Mouse (Mus musculus) forebrain, embryonic 16.5 days (tissue): ENCODE measurements around the gene Bnc2. TPM values are rescaled to one million over a fixed set of nuclear protein-coding genes. Genes with fewer than 3 reads are reported as not detected.

ENCODE experiments used
- ATAC-seq: fragments of 200-750 bp; cut with Nextera tagmentation; 2 replicates; pipeline ENCODE4 v1.8.0; 2017; ENCODE audit warnings: mild to moderate bottlenecking, moderate library complexity
- H3K27ac ChIP-seq: fragments of 300-500 bp; sonication (generic); 2 replicates; pipeline ENCODE4 v1.5.1; 2014; ENCODE audit warnings: low read length, control low read depth
- H3K27me3 ChIP-seq: fragments of 300-500 bp; sonication (generic); replicated peaks from 2 replicates; pipeline ENCODE4 v1.6.1; 2014; ENCODE audit warnings: low read length; ENCODE audit not compliant: control insufficient read depth, insufficient read depth
- H3K36me3 ChIP-seq: fragments of 300-500 bp; sonication (generic); 2 replicates; pipeline ENCODE4 v1.6.1; 2014; ENCODE audit not compliant: control insufficient read depth, insufficient read depth
- H3K4me1 ChIP-seq: fragments of 300-500 bp; sonication (generic); replicated peaks from 2 replicates; pipeline ENCODE4 v1.6.1; 2014; ENCODE audit warnings: low read length; ENCODE audit not compliant: control insufficient read depth, insufficient read depth
- H3K4me2 ChIP-seq: fragments of 300-500 bp; sonication (generic); 2 replicates; pipeline ENCODE4 v1.6.1; 2014; ENCODE audit warnings: mild to moderate bottlenecking, low read length, control low read depth
- H3K4me3 ChIP-seq: fragments of 300-500 bp; sonication (generic); replicated peaks from 2 replicates; pipeline ENCODE4 v1.5.1; 2014; ENCODE audit warnings: mild to moderate bottlenecking, low read length, control low read depth
- H3K9ac ChIP-seq: fragments of 300-500 bp; sonication (generic); replicated peaks from 2 replicates; pipeline ENCODE4 v1.6.1; 2014; ENCODE audit warnings: low read depth, low read length, control low read depth
- H3K9me3 ChIP-seq: fragments of 300-500 bp; sonication (generic); 2 replicates; pipeline ENCODE4 v1.6.1; 2016; ENCODE audit warnings: low read length; ENCODE audit not compliant: control insufficient read depth
- WGBS: fragments of 180-500 bp; shearing (Covaris S2); extraction: QIAGEN DNeasy Blood & Tissue Kit; methylation state at CpG from one replicate; pipeline ENCODE4 v1.1.7; 2014; 5-methylcytosine and 5-hydroxymethylcytosine counted together
- polyA plus RNA-seq: library from polyadenylated mRNA; unstranded; fragments of >200 nt; fragmentation: Nextera tagmentation; extraction: Ambion mirVana; gene quantifications from 2 replicates; pipeline ENCODE4 v1.2.1, GENCODE M21; 2015

The Bnc2 gene
- polyA plus RNA-seq, 1 experiment from 2014 or later, result 2.5 TPM

- H3K9me3 ChIP-seq, result no peaks in the 10 kb centered on the region
- H3K4me1 ChIP-seq, result peaks cover 4% of the 10 kb centered on the region
- no peaks in the 10 kb centered on the region for H3K27me3 ChIP-seq
- H3K27ac ChIP-seq, result no peak overlapping the region
- WGBS, result 94% methylated on average over 2 of the region's 2 CpGs
- H3K4me3 ChIP-seq, result no peak overlapping the region
- ATAC-seq, result no peak
- no peak overlapping the region for H3K4me2 ChIP-seq
- H3K36me3 ChIP-seq, result no peaks in the 10 kb centered on the region
- no peak overlapping the region for H3K9ac ChIP-seq
Observed at GRCm38 (mm10) chr4:84359996-84360395, 315.1 kb downstream of the Bnc2 start.

- no peaks in the 10 kb centered on the region for H3K9me3 ChIP-seq
- H3K9ac ChIP-seq, result no peak overlapping the region
- H3K4me2 ChIP-seq, result no peak overlapping the region
- no peaks in the 10 kb centered on the region for H3K27me3 ChIP-seq
- no peak for ATAC-seq
- peaks cover 4% of the 10 kb centered on the region for H3K4me1 ChIP-seq
- H3K27ac ChIP-seq, result no peak overlapping the region
- no peak overlapping the region for H3K4me3 ChIP-seq
- WGBS, result 46% methylated on average over 2 of the region's 2 CpGs
- H3K36me3 ChIP-seq, result no peaks in the 10 kb centered on the region
Observed at GRCm38 (mm10) chr4:84358204-84358603, 316.9 kb downstream of the Bnc2 start.

GRCm38 (mm10) chr4:84357382-84357781 lies 317.7 kb downstream of the Bnc2 start:
- Histone ChIP-seq H3K36me3 (no peaks in the 10 kb centered on the region), H3K27me3 (no peaks in the 10 kb centered on the region), H3K27ac (no peak overlapping the region), H3K9ac (no peak overlapping the region), H3K4me3 (no peak overlapping the region), H3K4me1 (peaks cover 2% of the 10 kb centered on the region), H3K4me2 (no peak overlapping the region), H3K9me3 (no peaks in the 10 kb centered on the region)
- ATAC-seq, result no peak
- 58% methylated on average over 1 of the region's 1 CpGs for whole genome bisulfite sequencing

- ATAC-seq, result no peak
- Histone ChIP-seq H3K4me2 (no peak overlapping the region), H3K27ac (no peak overlapping the region), H3K36me3 (no peaks in the 10 kb centered on the region), H3K4me1 (no peaks in the 10 kb centered on the region), H3K9me3 (no peaks in the 10 kb centered on the region), H3K9ac (no peak overlapping the region), H3K27me3 (no peaks in the 10 kb centered on the region), H3K4me3 (no peak overlapping the region)
- WGBS, result 27% methylated on average over 8 of the region's 8 CpGs
Observed at GRCm38 (mm10) chr4:84356468-84357153, 318.5 kb downstream of the Bnc2 start.

GRCm38 (mm10) chr4:84352656-84353055 lies 322.4 kb downstream of the Bnc2 start:
- no peak overlapping the region for H3K4me3 ChIP-seq
- no peak for ATAC-seq
- WGBS, result 69% methylated on average over 2 of the region's 2 CpGs
- H3K36me3 ChIP-seq, result no peaks in the 10 kb centered on the region
- H3K27me3 ChIP-seq, result no peaks in the 10 kb centered on the region
- no peak overlapping the region for H3K27ac ChIP-seq
- H3K9me3 ChIP-seq, result no peaks in the 10 kb centered on the region
- no peaks in the 10 kb centered on the region for H3K4me1 ChIP-seq
- no peak overlapping the region for H3K9ac ChIP-seq
- no peak overlapping the region for H3K4me2 ChIP-seq

- WGBS, result 56% methylated on average over 5 of the region's 5 CpGs
- Histone ChIP-seq H3K36me3 (no peaks in the 10 kb centered on the region), H3K4me2 (no peak overlapping the region), H3K27ac (no peak overlapping the region), H3K9me3 (no peaks in the 10 kb centered on the region), H3K27me3 (no peaks in the 10 kb centered on the region), H3K4me3 (no peak overlapping the region), H3K9ac (no peak overlapping the region), H3K4me1 (no peaks in the 10 kb centered on the region)
- ATAC-seq, result no peak
Observed at GRCm38 (mm10) chr4:84349536-84349935, 325.5 kb downstream of the Bnc2 start.

- H3K4me2 ChIP-seq, result no peak overlapping the region
- H3K4me3 ChIP-seq, result no peak overlapping the region
- H3K27me3 ChIP-seq, result no peaks in the 10 kb centered on the region
- H3K27ac ChIP-seq, result no peak overlapping the region
- 62% methylated on average over 4 of the region's 4 CpGs for WGBS
- ATAC-seq, result no peak
- no peaks in the 10 kb centered on the region for H3K9me3 ChIP-seq
- no peaks in the 10 kb centered on the region for H3K4me1 ChIP-seq
- H3K36me3 ChIP-seq, result no peaks in the 10 kb centered on the region
- no peak overlapping the region for H3K9ac ChIP-seq
Observed at GRCm38 (mm10) chr4:84339172-84339571, 335.9 kb downstream of the Bnc2 start.

GRCm38 (mm10) chr4:84331995-84332394 lies 343.1 kb downstream of the Bnc2 start:
- WGBS, result 63% methylated on average over 9 of the region's 9 CpGs

GRCm38 (mm10) chr4:84331450-84331849 lies 343.6 kb downstream of the Bnc2 start:
- Histone ChIP-seq H3K4me2 (no peak overlapping the region), H3K9ac (no peak overlapping the region), H3K4me3 (no peak overlapping the region), H3K4me1 (0 out of 2 replicates have a peak, but pooled peaks cover 3% of the 10 kb centered on the region), H3K36me3 (no peaks in the 10 kb centered on the region), H3K27ac (no peak overlapping the region), H3K27me3 (no peaks in the 10 kb centered on the region), H3K9me3 (no peaks in the 10 kb centered on the region)
- no peak; the same call in 1 of the 2 replicates for ATAC-seq
- WGBS, result 54% methylated on average over 3 of the region's 3 CpGs

More at GRCm38 (mm10) chr4:84331995-84332394, 343.1 kb downstream of the Bnc2 start:
- Histone ChIP-seq H3K4me3 (no peak overlapping the region), H3K36me3 (no peaks in the 10 kb centered on the region), H3K4me1 (0 out of 2 replicates have a peak, but pooled peaks cover 3% of the 10 kb centered on the region), H3K4me2 (no peak overlapping the region), H3K9ac (no peak overlapping the region), H3K27me3 (no peaks in the 10 kb centered on the region), H3K27ac (no peak overlapping the region), H3K9me3 (no peaks in the 10 kb centered on the region)
- ATAC-seq, result no peak
